ENCODE assay signal across 8 mouse cellular contexts in genomic region chr4:136637563-136638229, GRCm38 (mm10). TPM values are rescaled to one million over a fixed set of nuclear protein-coding genes. Genes with fewer than 3 reads are reported as not detected.
DNase-seq lines count a peak whose midpoint lies in the region.

No protein-coding gene starts in this region.

- intact Hi-C loops in left cerebral cortex, postnatal 10 days (cut with DNase I): no loop called here

- peak; percentile 53 for DNase-seq in adrenal gland, postnatal 14 days
- no peak for DNase-seq in adrenal gland, adult 18-20 months (ENCODE audit: low spot score in 2 of 2)
- peak; percentile 30 for DNase-seq in urinary bladder, postnatal 25 days (ENCODE audit: low spot score)
- no peak for DNase-seq in urinary bladder, postnatal 36 days (ENCODE audit: low spot score in 2 of 2)
- DNase-seq in heart, postnatal 4 days: peak; percentile 22
- DNase-seq in left cerebral cortex, postnatal 10 days (ENCODE audit: extremely low spot score in 1 of 2, low spot score in 2 of 2): peak; percentile 68 to 86
- DNase-seq in neural tube, embryonic 10.5 days (ENCODE audit: extremely low spot score, low spot score): peak; percentile 44
- DNase-seq in thymus, postnatal 36 days: peak; percentile 34 to 53

RNA-seq across cellular contexts. Expression of gene Lactbl1, which starts 15.3 kb away (rescaled TPM):
- not detected in 2 replicates for total RNA-seq in adrenal gland, postnatal 14 days (2021)
- not detected for total RNA-seq in adrenal gland, adult 18-20 months (2021)
- not detected for total RNA-seq in heart, postnatal 4 days (2021)
- under 1 TPM in 1 of 2 experiments, not detected in 1; 0.14 TPM for total RNA-seq in left cerebral cortex, postnatal 10 days (2021)

RNA-seq across cellular contexts. Expression of gene Tex46, which starts 27.5 kb away (rescaled TPM):
- total RNA-seq in adrenal gland, postnatal 14 days (2021): not detected in 2 replicates
- total RNA-seq in adrenal gland, adult 18-20 months (2021): not detected
- not detected for total RNA-seq in heart, postnatal 4 days (2021)
- not detected for total RNA-seq in left cerebral cortex, postnatal 10 days (2021)

RNA-seq across cellular contexts. Expression of gene Kdm1a, which starts 35.2 kb away (rescaled TPM):
- 40.7 and 47.9 TPM in 2 replicates for total RNA-seq in adrenal gland, postnatal 14 days (2021)
- 10 to 100 TPM; 36.2 to 36.6 TPM for total RNA-seq in adrenal gland, adult 18-20 months (2021)
- 10 to 100 TPM; 59.1 to 60.3 TPM for total RNA-seq in heart, postnatal 4 days (2021)
- 100 to 1,000 TPM; 128 to 139 TPM for total RNA-seq in left cerebral cortex, postnatal 10 days (2021)

Comparison
In these comparisons a context has a peak if more than half of its experiments do, and no peak if none do; other contexts are left out.
1. DNase-seq: peak in adrenal gland, postnatal 14 days (single experiment), urinary bladder, postnatal 25 days (single experiment), heart, postnatal 4 days (single experiment), left cerebral cortex, postnatal 10 days (2 of 2), neural tube, embryonic 10.5 days (single experiment) and thymus, postnatal 36 days (2 of 2); none in adrenal gland, adult 18-20 months (0 of 2) and urinary bladder, postnatal 36 days (0 of 2).